Mouse (Mus musculus): ENCODE data around the gene Styx.
"Not testable (repeated sequence)": the region's sequence is repeated elsewhere in the genome, so short reads cannot be mapped to it uniquely, and the experiment has no call there.

Gene Styx

GRCm38 (mm10) chr14:45364211-45365195 lies 13.6 kb downstream of the Styx start:
- no peak for DNase-seq (ENCODE audit: low spot score)

- no peak for DNase-seq (ENCODE audit: low spot score)
These were observed 14.3 kb downstream of the Styx start for GRCm38 (mm10) chr14:45365196-45365587.

GRCm38 (mm10) chr14:45378771-45379170 lies 27.9 kb downstream of the Styx start:
- no peak for DNase-seq (ENCODE audit: low spot score)

- DNase-seq (ENCODE audit: low spot score) = no peak
These were observed 29.9 kb downstream of the Styx start for GRCm38 (mm10) chr14:45380756-45381155.

GRCm38 (mm10) chr14:45382912-45383311 lies 32.0 kb downstream of the Styx start:
- DNase-seq (ENCODE audit: low spot score) = no peak

GRCm38 (mm10) chr14:45385596-45385995 lies 34.7 kb downstream of the Styx start:
- DNase-seq (ENCODE audit: low spot score) = no peak

- no peak for DNase-seq (ENCODE audit: low spot score)
These were observed 36.6 kb downstream of the Styx start for GRCm38 (mm10) chr14:45387480-45387879.

GRCm38 (mm10) chr14:45388345-45389181 lies 37.7 kb downstream of the Styx start:
- peak; percentile 73 for DNase-seq (ENCODE audit: low spot score)

GRCm38 (mm10) chr14:45389194-45389593 lies 38.3 kb downstream of the Styx start:
- DNase-seq (ENCODE audit: low spot score) = no peak

GRCm38 (mm10) chr14:45399836-45400235 lies 48.9 kb downstream of the Styx start:
- no peak for DNase-seq (ENCODE audit: low spot score)

- no peak for DNase-seq (ENCODE audit: low spot score)
These were observed 52.8 kb downstream of the Styx start for GRCm38 (mm10) chr14:45403651-45404050.

GRCm38 (mm10) chr14:45404813-45405212 lies 53.9 kb downstream of the Styx start, which contains the start of gene Gnpnat1:
Gene Gnpnat1 (minus strand): TSS chr14:45404913.
- not testable (repeated sequence) for DNase-seq (ENCODE audit: low spot score)

- DNase-seq (ENCODE audit: low spot score) = no peak
These were observed 65.4 kb downstream of the Styx start for GRCm38 (mm10) chr14:45416265-45416664.

- no peak for DNase-seq (ENCODE audit: low spot score)
These were observed 67.7 kb downstream of the Styx start for GRCm38 (mm10) chr14:45418553-45418952.

GRCm38 (mm10) chr14:45419323-45419722 lies 68.4 kb downstream of the Styx start:
- no peak for DNase-seq (ENCODE audit: low spot score)

- no peak for DNase-seq (ENCODE audit: low spot score)
These were observed 71.5 kb downstream of the Styx start for GRCm38 (mm10) chr14:45422371-45422770.

GRCm38 (mm10) chr14:45423220-45423619 lies 72.3 kb downstream of the Styx start:
- no peak for DNase-seq (ENCODE audit: low spot score)

GRCm38 (mm10) chr14:45430066-45430842 lies 79.4 kb downstream of the Styx start:
- no peak for DNase-seq (ENCODE audit: low spot score)

- no peak for DNase-seq (ENCODE audit: low spot score)
These were observed 81.1 kb downstream of the Styx start for GRCm38 (mm10) chr14:45432003-45432402.

GRCm38 (mm10) chr14:45434220-45434619 lies 83.3 kb downstream of the Styx start:
- no peak for DNase-seq (ENCODE audit: low spot score)

- DNase-seq (ENCODE audit: low spot score) = no peak
These were observed 87.5 kb downstream of the Styx start for GRCm38 (mm10) chr14:45438250-45438930.

Data from urinary bladder, postnatal 10 days (tissue).